Mouse (Mus musculus) thymus, postnatal 4 days (tissue): ENCODE measurements at regions not wholly inside any gene's neighbourhood (a gene's known extent, or its start where the extent isn't known, plus 50 kb on each side); places are given as distances from the start of the nearest gene placed in this dataset.

Source experiments
- DNase-seq: peaks from one replicate; pipeline ENCODE4 v3.0.0; 2021

GRCm38 (mm10) chr4:9081701-9082562 lies 843.1 kb upstream of the Car8 start:
- DNase-seq = no peak

GRCm38 (mm10) chr4:9080821-9081493 lies 842.1 kb upstream of the Car8 start:
- no peak for DNase-seq

GRCm38 (mm10) chr4:9079828-9080245 lies 841.0 kb upstream of the Car8 start:
- no peak for DNase-seq

GRCm38 (mm10) chr4:9074447-9074846 lies 835.6 kb upstream of the Car8 start:
- no peak for DNase-seq

- no peak for DNase-seq
Observed at GRCm38 (mm10) chr4:9073736-9074428, 835.0 kb upstream of the Car8 start.

GRCm38 (mm10) chr4:9072321-9072720 lies 833.5 kb upstream of the Car8 start:
- DNase-seq = no peak

- no peak for DNase-seq
Observed at GRCm38 (mm10) chr4:9067874-9068273, 829.0 kb upstream of the Car8 start.

- no peak for DNase-seq
Observed at GRCm38 (mm10) chr4:9065981-9066815, 827.4 kb upstream of the Car8 start.

- DNase-seq = no peak
Observed at GRCm38 (mm10) chr4:9061941-9062340, 823.1 kb upstream of the Car8 start.

- DNase-seq = no peak
Observed at GRCm38 (mm10) chr4:9060221-9060620, 821.4 kb upstream of the Car8 start.

- DNase-seq = no peak
Observed at GRCm38 (mm10) chr4:9057676-9058075, 818.8 kb upstream of the Car8 start.

GRCm38 (mm10) chr4:9057113-9057512 lies 818.3 kb upstream of the Car8 start:
- no peak for DNase-seq

- no peak for DNase-seq
Observed at GRCm38 (mm10) chr4:9055876-9056275, 817.0 kb upstream of the Car8 start.

GRCm38 (mm10) chr4:9055266-9055820 lies 816.5 kb upstream of the Car8 start:
- DNase-seq = no peak

GRCm38 (mm10) chr4:9048817-9049216 lies 810.0 kb upstream of the Car8 start:
- DNase-seq = no peak

GRCm38 (mm10) chr4:9047151-9047550 lies 808.3 kb upstream of the Car8 start:
- no peak for DNase-seq

- no peak for DNase-seq
Observed at GRCm38 (mm10) chr4:9046436-9046835, 807.6 kb upstream of the Car8 start.

- DNase-seq = no peak
Observed at GRCm38 (mm10) chr4:9046030-9046429, 807.2 kb upstream of the Car8 start.

GRCm38 (mm10) chr4:9036005-9036404 lies 797.2 kb upstream of the Car8 start:
- no peak for DNase-seq

- no peak for DNase-seq
Observed at GRCm38 (mm10) chr4:9035350-9035749, 796.5 kb upstream of the Car8 start.

- DNase-seq = no peak
Observed at GRCm38 (mm10) chr4:9034280-9034679, 795.4 kb upstream of the Car8 start.

GRCm38 (mm10) chr4:9033106-9033642 lies 794.3 kb upstream of the Car8 start:
- DNase-seq = no peak
